Mouse (Mus musculus): ENCODE data around the gene Slc30a9. TPM values are rescaled to one million over a fixed set of nuclear protein-coding genes. Genes with fewer than 3 reads are reported as not detected.

The Slc30a9 gene
- polyA plus RNA-seq, 1 experiment from 2014 or later: 160 TPM

DNA sequence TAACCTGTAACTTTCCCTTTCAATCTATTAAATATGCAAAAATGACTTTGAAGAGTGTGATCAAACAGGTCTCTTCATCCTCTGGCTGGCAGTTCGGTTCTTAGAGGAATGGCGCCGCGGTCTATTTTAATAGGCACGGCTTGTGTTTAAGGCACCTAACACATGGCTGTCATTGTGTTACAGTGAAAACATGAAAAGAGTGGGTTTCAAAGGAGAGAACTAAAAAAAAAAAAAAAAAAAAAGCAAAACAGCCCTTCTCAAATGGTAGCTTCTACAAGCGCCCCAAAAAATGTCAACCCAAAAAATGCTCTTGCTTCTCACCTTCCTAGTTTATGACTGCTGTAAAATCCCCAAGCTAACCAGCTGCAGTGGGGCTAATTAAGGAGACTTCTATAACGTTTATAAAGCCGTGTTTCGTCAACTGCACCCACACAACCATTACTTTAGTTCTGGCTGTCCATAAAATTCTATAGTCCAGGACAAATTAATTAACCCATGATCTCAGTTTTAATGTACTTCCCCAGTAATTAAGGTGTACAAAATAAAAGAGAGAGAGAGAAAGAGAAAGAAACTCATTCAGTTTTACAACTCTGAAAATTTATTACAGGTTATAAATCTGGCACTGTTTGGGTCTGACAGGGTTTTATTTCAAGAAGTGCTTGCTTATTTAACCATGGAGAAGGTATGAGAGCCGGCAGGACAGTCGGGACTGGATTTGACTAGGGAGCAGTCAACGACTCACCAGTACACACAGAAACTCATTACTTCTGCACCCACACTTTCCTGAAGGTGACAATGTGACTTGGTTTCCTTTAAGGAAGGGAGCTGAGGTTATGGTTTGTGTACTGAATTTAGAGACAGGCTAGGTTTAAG lies 94.1 kb downstream of the Slc30a9 start:
- 26% methylated on average over 12 of the region's 12 CpGs for WGBS
- Histone ChIP-seq H3K9me3 (no peaks in the 10 kb centered on the region), H3K27ac (replicated peaks) (no peak overlapping the region), H3K27me3 (no peaks in the 10 kb centered on the region), H3K9ac (replicated peaks) (no peak overlapping the region), H3K36me3 (no peaks in the 10 kb centered on the region), H3K4me3 (no peak overlapping the region), H3K4me1 (peaks cover 13% of the 10 kb centered on the region), H3K4me2 (replicated peaks) (peak overlapping the region; percentile 35; the same call in 1 of the 2 replicates)
- ATAC-seq (replicated peaks): 0 out of 2 replicates have a peak, but pooled peaks have one; percentile 36

GRCm38 (mm10) chr5:67401612-67402011 lies 94.9 kb downstream of the Slc30a9 start:
- H3K4me3 ChIP-seq: no peak overlapping the region
- H3K4me1 ChIP-seq: peaks cover 13% of the 10 kb centered on the region
- no peaks in the 10 kb centered on the region for H3K27me3 ChIP-seq
- no peak overlapping the region for H3K27ac ChIP-seq (replicated peaks)
- no peaks in the 10 kb centered on the region for H3K36me3 ChIP-seq
- H3K9me3 ChIP-seq: no peaks in the 10 kb centered on the region
- no peak for ATAC-seq (replicated peaks)
- H3K4me2 ChIP-seq (replicated peaks): no peak overlapping the region
- no peak overlapping the region for H3K9ac ChIP-seq (replicated peaks)
- 65% methylated on average over 9 of the region's 9 CpGs for WGBS

GRCm38 (mm10) chr5:67404380-67404779 lies 97.6 kb downstream of the Slc30a9 start:
- H3K4me3 ChIP-seq: no peak overlapping the region
- no peak overlapping the region for H3K4me2 ChIP-seq (replicated peaks)
- H3K27me3 ChIP-seq: no peaks in the 10 kb centered on the region
- H3K27ac ChIP-seq (replicated peaks): no peak overlapping the region
- no peaks in the 10 kb centered on the region for H3K9me3 ChIP-seq
- ATAC-seq (replicated peaks): no peak
- H3K36me3 ChIP-seq: no peaks in the 10 kb centered on the region
- peaks cover 13% of the 10 kb centered on the region for H3K4me1 ChIP-seq
- no peak overlapping the region for H3K9ac ChIP-seq (replicated peaks)
- WGBS: 81% methylated on average over 7 of the region's 7 CpGs

- WGBS: 90% methylated on average over 9 of the region's 9 CpGs
- peaks cover 10% of the 10 kb centered on the region for H3K4me1 ChIP-seq
- no peak overlapping the region for H3K27ac ChIP-seq (replicated peaks)
- no peaks in the 10 kb centered on the region for H3K27me3 ChIP-seq
- H3K9ac ChIP-seq (replicated peaks): no peak overlapping the region
- H3K9me3 ChIP-seq: no peaks in the 10 kb centered on the region
- ATAC-seq (replicated peaks): no peak
- no peak overlapping the region for H3K4me2 ChIP-seq (replicated peaks)
- no peak overlapping the region for H3K4me3 ChIP-seq
- no peaks in the 10 kb centered on the region for H3K36me3 ChIP-seq
Observed at GRCm38 (mm10) chr5:67404919-67405318, 98.2 kb downstream of the Slc30a9 start.

Other genes with a start within 250 kb of the Slc30a9 start
- not detected in 2 replicates for gene Phox2b, start 207.7 kb upstream of the Slc30a9 start, polyA plus RNA-seq (2015; fragmentation: Nextera tagmentation; extraction: Ambion mirVana)
- 75.8 and 80.5 TPM in 2 replicates for gene Tmem33, start 46.4 kb upstream of the Slc30a9 start, polyA plus RNA-seq (2015; fragmentation: Nextera tagmentation; extraction: Ambion mirVana)
- gene Bend4, start 121.4 kb downstream of the Slc30a9 start, polyA plus RNA-seq (2015; fragmentation: Nextera tagmentation; extraction: Ambion mirVana): 7.4 and 7.8 TPM in 2 replicates